Mouse (Mus musculus) CH12.LX (cell line): Measurements from ENCODE around the gene Hist1h2ae.
"Not testable (repeated sequence)": the region's sequence is repeated elsewhere in the genome, so short reads cannot be mapped to it uniquely, and the experiment has no call there.

ENCODE experiments used
- CHD1 ChIP-seq: IDR thresholded peaks from 2 replicates; pipeline ENCODE4 v1.6.1; 2012; ENCODE audit warnings: low read depth, low read length, improper control_type of control experiment, inconsistent platforms
- CHD2 ChIP-seq: IDR thresholded peaks from 2 replicates; pipeline ENCODE4 v1.6.1; 2011; ENCODE audit warnings: low read length, improper control_type of control experiment
- CTCF ChIP-seq, 2 experiments: IDR thresholded peaks in 1 of 2; conservative IDR thresholded peaks in 1 of 2; 2 replicates each; pipeline ENCODE4 v1.5.1; 2011 to 2012; ENCODE audit warnings: low read depth in 2 of 2, low read length in 2 of 2, improper control_type of control experiment in 1 of 2, inconsistent platforms in 1 of 2, mild to moderate bottlenecking in 1 of 2, moderate library complexity in 1 of 2
- EP300 ChIP-seq: IDR thresholded peaks from 2 replicates; pipeline ENCODE4 v1.6.1; 2011; ENCODE audit warnings: low read length, improper control_type of control experiment
- JUND ChIP-seq: conservative IDR thresholded peaks from 2 replicates; pipeline ENCODE4 v1.6.1; 2011; ENCODE audit warnings: low read depth, low read length, improper control_type of control experiment
- MAFK ChIP-seq: IDR thresholded peaks from 2 replicates; pipeline ENCODE4 v1.6.1; 2011; ENCODE audit warnings: low read length, improper control_type of control experiment; ENCODE audit not compliant: insufficient replicate concordance
- MAX ChIP-seq: IDR thresholded peaks from 2 replicates; pipeline ENCODE4 v1.6.1; 2011; ENCODE audit warnings: low read length, improper control_type of control experiment
- MEF2A ChIP-seq: IDR thresholded peaks from 2 replicates; pipeline ENCODE4 v1.6.1; 2014; ENCODE audit warnings: low read depth, mild to moderate bottlenecking, inconsistent platforms, low read length, improper control_type of control experiment, borderline replicate concordance
- NELFE ChIP-seq: IDR thresholded peaks from 2 replicates; pipeline ENCODE4 v1.6.1; 2011; ENCODE audit warnings: low read depth, low read length, improper control_type of control experiment
- POLR2A ChIP-seq: IDR thresholded peaks from 2 replicates; pipeline ENCODE4 v1.6.1; 2011; ENCODE audit warnings: low read depth, mild to moderate bottlenecking, improper control_type of control experiment, low read length
- POLR2AphosphoS2 ChIP-seq: IDR thresholded peaks from 2 replicates; pipeline ENCODE4 v1.6.1; 2011; ENCODE audit warnings: low read depth, low read length, improper control_type of control experiment
- RCOR1 ChIP-seq: conservative IDR thresholded peaks from 2 replicates; pipeline ENCODE4 v1.6.1; 2012; ENCODE audit warnings: low read depth, mild to moderate bottlenecking, inconsistent platforms, low read length, improper control_type of control experiment
- ZC3H11A ChIP-seq: IDR thresholded peaks from 2 replicates; pipeline ENCODE4 v1.6.1; 2012; ENCODE audit warnings: low read depth, mild to moderate bottlenecking, inconsistent platforms, low read length, improper control_type of control experiment

- not testable (repeated sequence) for TF ChIP-seq EP300; CTCF (conservative IDR thresholded peaks at IDR 0.05 in 1 of 2, IDR thresholded peaks at IDR 0.05 in 1 of 2; ENCODE audit: low read depth in 2 of 2, low read length in 2 of 2); NELFE; MEF2A; JUND; MAFK; MAX; ZC3H11A
- TF ChIP-seq POLR2A (peak; percentile 72), CHD1 (peak; percentile 84; the same call in 1 of the 2 replicates), POLR2AphosphoS2 (peak; percentile 98), RCOR1 (0 out of 2 replicates have a peak, but pooled peaks have one; percentile 36), CHD2 (0 out of 2 replicates have a peak, but pooled peaks have one; percentile 2)
Measured at GRCm38 (mm10) chr13:23570261-23571021, 579 bp downstream of the Hist1h2ae start.
